Mouse (Mus musculus) forebrain, embryonic 10.5 days (tissue): ENCODE results near the gene Ubac2. TPM values are rescaled to one million over a fixed set of nuclear protein-coding genes. Genes with fewer than 3 reads are reported as not detected.
A peak's percentile ranks its signal among the peaks of the same experiment; 100 is the strongest.
"Not testable (repeated sequence)": the region's sequence is repeated elsewhere in the genome, so short reads cannot be mapped to it uniquely, and the experiment has no call there.

Source experiments
- DNase-seq: peaks from one replicate; pipeline ENCODE4 v3.0.0-alpha.2; 2017; ENCODE audit warnings: low spot score; ENCODE audit errors: extremely low spot score
- H3K27ac ChIP-seq: fragments of 300-500 bp; sonication (generic); 2 replicates; pipeline ENCODE4 v1.5.1; 2016; ENCODE audit warnings: mild to moderate bottlenecking
- H3K27me3 ChIP-seq: fragments of 300-500 bp; sonication (generic); 2 replicates; pipeline ENCODE4 v1.6.1; 2016; ENCODE audit warnings: mild to moderate bottlenecking; ENCODE audit not compliant: poor library complexity, severe bottlenecking
- H3K36me3 ChIP-seq: fragments of 300-500 bp; sonication (generic); replicated peaks from 2 replicates; pipeline ENCODE4 v1.6.1; 2016; ENCODE audit warnings: mild to moderate bottlenecking, moderate library complexity
- H3K4me1 ChIP-seq: fragments of 300-500 bp; sonication (generic); 2 replicates; pipeline ENCODE4 v1.6.1; 2016
- H3K4me3 ChIP-seq: fragments of 300-500 bp; sonication (generic); 2 replicates; pipeline ENCODE4 v1.5.1; 2016; ENCODE audit warnings: mild to moderate bottlenecking, moderate library complexity
- H3K9me3 ChIP-seq: fragments of 300-500 bp; sonication (generic); 2 replicates; pipeline ENCODE4 v1.6.1; 2016; ENCODE audit warnings: mild to moderate bottlenecking, moderate library complexity
- WGBS: fragments of 180-500 bp; shearing (Covaris S2); methylation state at CpG from one replicate; pipeline ENCODE4 v1.1.7; 2016; 5-methylcytosine and 5-hydroxymethylcytosine counted together
- polyA plus RNA-seq: library from polyadenylated mRNA; unstranded; fragments of >200 nt; fragmentation: Nextera tagmentation; extraction: Ambion mirVana; gene quantifications from 2 replicates; pipeline ENCODE4 v1.2.1, GENCODE M21; 2016

Gene Ubac2
- polyA plus RNA-seq, 1 experiment from 2014 or later, result 80.7 TPM

DNA sequence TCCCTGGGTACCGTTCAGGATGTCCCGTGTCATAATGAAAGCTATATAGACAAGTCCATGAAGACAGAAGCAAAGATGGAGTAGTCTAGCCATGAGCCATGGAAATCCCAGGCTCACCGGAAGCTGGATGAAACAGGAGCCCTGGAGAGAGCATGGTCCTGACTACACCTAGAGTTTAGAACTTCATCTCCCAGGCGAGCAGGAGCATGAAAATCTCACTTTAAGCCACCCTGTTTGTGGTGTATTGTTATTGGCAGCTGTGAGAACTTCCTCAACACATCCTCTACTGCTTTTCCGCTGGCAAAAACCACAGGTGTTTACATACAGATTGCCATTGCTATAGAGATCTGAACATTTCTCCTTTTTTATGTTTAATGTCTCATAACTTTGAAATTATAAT lies 185.2 kb downstream of the Ubac2 start:
- Histone ChIP-seq H3K36me3 (no peaks in the 10 kb centered on the region), H3K4me3 (no peak overlapping the region), H3K27me3 (no peaks in the 10 kb centered on the region), H3K9me3 (no peaks in the 10 kb centered on the region), H3K27ac (no peak overlapping the region), H3K4me1 (peaks cover 10% of the 10 kb centered on the region; the same call in 1 of the 2 replicates)
- 86% methylated on average over 5 of the region's 5 CpGs for WGBS
- no peak for DNase-seq

DNA sequence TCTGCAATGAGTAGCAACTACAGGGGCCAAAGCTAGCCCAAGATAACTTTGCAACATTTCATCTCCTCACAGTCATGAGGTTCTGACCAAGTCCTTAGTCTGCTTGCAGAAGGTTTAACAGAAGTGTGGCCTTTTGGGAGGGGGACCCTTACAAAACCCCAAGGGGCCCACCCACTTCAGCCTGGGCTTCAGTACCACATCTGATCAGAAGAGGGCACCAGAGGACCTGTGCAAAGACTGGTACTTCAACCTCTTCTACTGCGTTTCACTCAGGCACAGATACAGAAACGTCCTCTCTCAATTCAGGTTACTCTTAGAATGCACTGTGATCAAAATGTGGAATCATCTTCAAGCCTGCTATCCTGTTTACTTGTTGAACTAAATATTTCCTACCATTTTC lies 186.1 kb downstream of the Ubac2 start:
- peak; percentile 46 for DNase-seq
- 12% methylated on average over 2 of the region's 2 CpGs for WGBS

DNA sequence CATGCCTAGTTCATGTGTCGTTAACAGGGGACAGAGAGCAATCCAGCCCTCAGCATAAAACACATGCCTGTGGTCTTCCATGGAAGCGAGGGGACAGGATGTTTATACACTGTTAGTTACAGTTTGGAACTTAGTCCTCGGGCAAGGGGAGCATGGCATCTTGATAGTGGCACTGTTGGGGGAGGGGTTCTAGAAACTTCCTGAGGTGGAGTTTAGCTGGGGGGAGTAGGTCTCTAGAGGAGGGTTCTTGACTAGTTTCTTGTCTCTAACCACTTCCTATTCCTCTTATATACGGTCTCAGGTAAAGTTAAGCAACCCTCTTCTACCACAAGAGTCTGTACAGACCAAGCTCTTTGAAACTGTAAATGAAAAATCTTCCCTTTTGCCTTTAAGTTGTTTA lies 187.8 kb downstream of the Ubac2 start:
- no peaks in the 10 kb centered on the region for H3K36me3 ChIP-seq
- WGBS, result 81% methylated on average over 4 of the region's 4 CpGs
- H3K9me3 ChIP-seq, result no peaks in the 10 kb centered on the region
- H3K27me3 ChIP-seq, result no peaks in the 10 kb centered on the region
- peaks cover 21% of the 10 kb centered on the region for H3K4me1 ChIP-seq
- no peak overlapping the region for H3K27ac ChIP-seq
- no peak overlapping the region for H3K4me3 ChIP-seq
- no peak for DNase-seq

More for the DNA sequence above, 186.1 kb downstream of the Ubac2 start:
- H3K4me1 ChIP-seq, result peaks cover 19% of the 10 kb centered on the region
- no peaks in the 10 kb centered on the region for H3K36me3 ChIP-seq
- H3K9me3 ChIP-seq, result no peaks in the 10 kb centered on the region
- no peaks in the 10 kb centered on the region for H3K27me3 ChIP-seq
- no peak overlapping the region for H3K27ac ChIP-seq
- no peak overlapping the region for H3K4me3 ChIP-seq

DNA sequence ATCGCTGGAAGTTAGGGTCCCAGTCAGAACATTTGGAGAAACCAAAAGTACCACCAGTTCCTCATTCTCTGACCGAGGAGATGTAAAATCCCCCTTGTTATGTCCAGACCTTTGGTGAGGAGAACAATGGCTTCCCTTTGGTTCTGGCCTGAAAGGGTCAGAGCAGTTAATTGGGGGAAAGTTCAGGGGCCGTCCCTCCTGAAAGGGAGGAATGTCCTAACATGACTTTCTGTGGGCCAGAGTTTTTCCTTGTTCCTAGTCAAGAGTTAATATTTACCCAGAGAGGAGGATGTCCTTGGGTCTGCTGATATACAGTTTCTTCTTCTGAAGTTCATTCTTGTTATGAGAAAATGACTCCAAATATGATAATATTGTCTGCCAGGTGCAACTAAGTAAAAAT lies 189.6 kb downstream of the Ubac2 start:
- not testable (repeated sequence) for H3K27me3 ChIP-seq, H3K36me3 ChIP-seq, H3K9me3 ChIP-seq, H3K4me3 ChIP-seq, H3K27ac ChIP-seq, DNase-seq
- peaks cover 21% of the 10 kb centered on the region for H3K4me1 ChIP-seq
- WGBS, result 42% methylated on average over 3 of the region's 3 CpGs

DNA sequence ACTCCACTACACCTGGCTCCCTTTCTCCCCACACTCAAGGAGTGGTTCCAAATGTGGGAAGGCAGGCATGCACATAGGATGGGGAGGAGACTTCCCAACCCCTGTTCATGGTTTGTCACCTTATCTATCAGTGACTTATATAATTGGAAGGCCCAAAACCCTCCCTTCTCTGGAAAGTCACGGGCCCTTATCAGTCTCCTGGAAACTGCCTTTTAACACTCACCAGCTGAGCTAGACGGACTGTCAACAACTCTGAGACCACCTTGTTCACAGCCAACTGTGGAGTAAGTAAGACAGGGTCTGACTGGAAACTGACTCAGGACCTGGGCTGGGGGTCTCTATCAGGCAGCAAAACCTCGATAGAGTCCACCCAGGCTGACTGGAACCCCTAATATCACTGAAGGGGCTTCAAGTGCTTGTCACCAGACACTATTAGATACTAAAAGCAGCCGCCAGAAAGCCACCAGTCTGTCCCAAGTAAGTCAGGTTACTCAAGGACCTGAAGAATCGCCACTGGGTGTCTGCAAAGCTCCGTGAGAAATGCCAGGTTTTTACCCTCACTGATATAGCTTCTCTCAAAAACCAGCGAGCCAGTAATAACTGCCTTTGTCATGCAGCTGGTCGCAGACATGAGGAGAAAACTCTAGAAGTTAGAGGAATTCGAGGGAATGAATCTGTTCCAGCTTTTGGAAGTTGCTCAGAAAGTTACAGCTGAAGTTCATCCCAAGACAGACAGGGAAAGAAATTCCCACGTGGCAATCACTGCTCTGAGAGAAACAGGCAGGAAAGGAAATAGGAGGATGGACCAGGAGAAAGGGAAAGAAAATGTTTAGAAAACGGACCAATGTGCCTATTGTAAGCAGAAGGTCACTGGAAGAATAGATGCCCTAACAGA lies 190.6 kb downstream of the Ubac2 start:
- Histone ChIP-seq H3K4me3 (no peak overlapping the region), H3K27ac (no peak overlapping the region), H3K4me1 (peaks cover 21% of the 10 kb centered on the region), H3K27me3 (no peaks in the 10 kb centered on the region), H3K9me3 (no peaks in the 10 kb centered on the region), H3K36me3 (no peaks in the 10 kb centered on the region)
- 69% methylated on average over 11 of the region's 11 CpGs for WGBS
- no peak for DNase-seq

GRCm38 (mm10) chr14:122069948-122070347 lies 191.5 kb downstream of the Ubac2 start:
- Histone ChIP-seq H3K9me3 (no peaks in the 10 kb centered on the region), H3K36me3 (no peaks in the 10 kb centered on the region), H3K4me3 (no peak overlapping the region), H3K4me1 (peaks cover 21% of the 10 kb centered on the region), H3K27me3 (no peaks in the 10 kb centered on the region), H3K27ac (no peak overlapping the region)
- WGBS, result 80% methylated on average over 3 of the region's 3 CpGs
- DNase-seq, result no peak

Other genes with a start within 250 kb of the Ubac2 start
- 3.4 and 3.7 TPM in 2 replicates for gene Dock9, start 80.8 kb upstream of the Ubac2 start, polyA plus RNA-seq
- 0.23 and 0.55 TPM in 2 replicates for gene Gpr18, start 37.2 kb downstream of the Ubac2 start, polyA plus RNA-seq
- gene Gpr183, start 86.6 kb downstream of the Ubac2 start, polyA plus RNA-seq, result 1.9 and 2.5 TPM in 2 replicates
- gene Timm8a2, start 156.1 kb downstream of the Ubac2 start, polyA plus RNA-seq, result not detected in 2 replicates
- gene Tm9sf2, start 228.4 kb downstream of the Ubac2 start, polyA plus RNA-seq, result 120 and 128 TPM in 2 replicates